Mouse (Mus musculus): Measurements from ENCODE around the gene Mfap2. TPM values are rescaled to one million over a fixed set of nuclear protein-coding genes. Genes with fewer than 3 reads are reported as not detected.

Gene Mfap2
- polyA plus RNA-seq, 1 experiment from 2014 or later: 286 TPM

DNA sequence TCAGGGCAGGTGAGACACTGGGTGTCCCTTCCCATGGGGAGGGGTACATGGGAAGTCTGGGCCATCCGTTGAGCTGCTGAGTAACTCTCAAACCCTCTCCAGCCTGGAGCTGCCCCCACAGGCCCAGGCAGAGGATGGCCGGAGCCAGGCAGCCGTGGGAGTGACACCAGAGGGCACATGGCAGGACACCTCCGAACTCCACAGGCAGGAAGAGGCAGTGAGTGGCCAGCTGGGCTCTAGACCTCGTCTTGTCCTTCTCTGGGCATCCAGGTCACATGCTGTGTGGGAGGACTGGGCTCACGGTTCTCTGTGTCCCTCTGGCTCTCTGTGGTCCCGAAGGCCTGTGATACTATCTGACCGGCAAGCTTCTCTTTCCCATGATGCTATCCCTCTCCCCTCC is 16.4 kb upstream of the Mfap2 start:
- Histone ChIP-seq H3K4me1 (replicated peaks; ENCODE audit: control insufficient read depth, insufficient read depth, low read length) (no peaks in the 10 kb centered on the region), H3K27ac (ENCODE audit: low read depth, low read length) (no peak overlapping the region), H3K27me3 (ENCODE audit: control insufficient read depth, insufficient read depth, low read length) (no peaks in the 10 kb centered on the region), H3K9me3 (ENCODE audit: control insufficient read depth, low read length) (no peaks in the 10 kb centered on the region), H3K4me2 (replicated peaks; ENCODE audit: low read depth, low read length) (no peak overlapping the region), H3K4me3 (ENCODE audit: low read depth, low read length) (no peak overlapping the region), H3K36me3 (ENCODE audit: control insufficient read depth, insufficient read depth, low read length) (peaks cover 13% of the 10 kb centered on the region), H3K9ac (ENCODE audit: low read depth, low read length) (no peak overlapping the region)
- DNase-seq (ENCODE audit: low spot score) (no peak), ATAC-seq (ENCODE audit: low FRiP score) (no peak)
- WGBS: 87% methylated on average over 8 of the region's 8 CpGs

DNA sequence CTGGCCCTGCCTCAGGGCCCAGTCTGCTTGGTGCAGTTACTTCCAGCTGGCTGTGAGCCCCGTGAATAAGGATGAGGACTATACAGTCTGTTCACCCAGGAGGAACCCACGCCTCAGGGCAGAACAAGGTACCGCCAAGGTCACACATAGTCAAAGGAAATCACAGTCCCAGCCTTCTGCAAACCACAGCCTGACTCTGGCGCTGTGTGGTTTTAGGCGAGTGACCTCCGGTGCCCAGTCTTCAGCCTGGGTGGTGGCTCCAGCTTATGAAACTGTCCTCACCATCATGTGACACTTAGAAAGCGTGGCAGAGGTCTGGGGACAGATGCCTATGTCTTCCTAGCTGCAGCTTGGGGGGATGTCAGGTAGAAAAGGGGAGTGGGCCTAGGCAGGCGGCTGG is 14.4 kb upstream of the Mfap2 start:
- H3K27me3 ChIP-seq (ENCODE audit: control insufficient read depth, insufficient read depth, low read length): no peaks in the 10 kb centered on the region
- H3K4me2 ChIP-seq (replicated peaks; ENCODE audit: low read depth, low read length): no peak overlapping the region
- no peak overlapping the region for H3K4me3 ChIP-seq (ENCODE audit: low read depth, low read length)
- no peak for ATAC-seq (ENCODE audit: low FRiP score)
- H3K36me3 ChIP-seq (ENCODE audit: control insufficient read depth, insufficient read depth, low read length): peaks cover 19% of the 10 kb centered on the region
- H3K4me1 ChIP-seq (replicated peaks; ENCODE audit: control insufficient read depth, insufficient read depth, low read length): no peaks in the 10 kb centered on the region
- H3K9ac ChIP-seq (ENCODE audit: low read depth, low read length): no peak overlapping the region
- WGBS: 94% methylated on average over 8 of the region's 8 CpGs
- no peak for DNase-seq (ENCODE audit: low spot score)
- no peaks in the 10 kb centered on the region for H3K9me3 ChIP-seq (ENCODE audit: control insufficient read depth, low read length)
- H3K27ac ChIP-seq (ENCODE audit: low read depth, low read length): no peak overlapping the region

DNA sequence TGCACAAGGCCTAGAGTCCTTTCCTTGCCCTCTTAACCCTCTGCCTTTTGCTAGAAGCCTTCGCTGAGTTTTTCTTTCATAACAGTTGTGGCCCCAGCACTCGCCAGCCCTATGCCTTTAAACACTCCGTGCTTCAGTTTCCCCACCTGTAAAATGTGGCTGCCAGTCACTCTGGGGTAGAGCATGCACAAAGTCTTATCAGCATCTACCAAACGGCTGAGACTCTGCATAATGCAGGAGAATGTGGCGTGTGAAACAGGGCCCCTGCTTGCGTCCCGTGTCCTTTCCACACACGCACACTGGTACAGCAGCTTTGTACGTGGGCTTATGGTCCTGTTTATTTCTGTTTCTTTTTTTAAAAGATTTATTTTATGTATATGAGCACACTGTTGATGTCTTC is 13.4 kb upstream of the Mfap2 start:
- Histone ChIP-seq H3K4me1 (replicated peaks; ENCODE audit: control insufficient read depth, insufficient read depth, low read length) (no peaks in the 10 kb centered on the region), H3K4me3 (ENCODE audit: low read depth, low read length) (no peak overlapping the region), H3K9me3 (ENCODE audit: control insufficient read depth, low read length) (no peaks in the 10 kb centered on the region), H3K36me3 (ENCODE audit: control insufficient read depth, insufficient read depth, low read length) (peaks cover 19% of the 10 kb centered on the region), H3K4me2 (replicated peaks; ENCODE audit: low read depth, low read length) (no peak overlapping the region), H3K27me3 (ENCODE audit: control insufficient read depth, insufficient read depth, low read length) (no peaks in the 10 kb centered on the region), H3K27ac (ENCODE audit: low read depth, low read length) (no peak overlapping the region), H3K9ac (ENCODE audit: low read depth, low read length) (no peak overlapping the region)
- 93% methylated on average over 9 of the region's 9 CpGs for WGBS
- ATAC-seq (ENCODE audit: low FRiP score) (no peak), DNase-seq (ENCODE audit: low spot score) (no peak)

DNA sequence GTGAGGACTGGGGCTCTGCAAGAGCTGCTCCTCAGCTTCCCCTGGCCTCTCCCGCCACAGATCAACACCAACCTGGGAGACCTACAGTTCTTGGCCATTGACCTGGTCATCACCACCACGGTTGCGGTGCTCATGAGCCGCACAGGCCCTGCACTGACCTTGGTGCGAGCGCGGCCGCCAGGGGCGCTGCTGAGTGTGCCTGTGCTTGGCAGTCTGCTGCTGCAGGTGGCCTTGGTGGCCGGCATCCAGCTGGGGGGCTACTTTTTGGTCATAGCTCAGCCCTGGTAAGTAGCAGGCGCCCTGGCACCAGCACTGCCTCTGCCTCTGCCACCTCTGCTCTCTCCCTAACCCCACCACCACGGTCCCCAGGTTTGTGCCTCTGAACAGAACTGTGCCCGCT is 4.2 kb upstream of the Mfap2 start:
- Histone ChIP-seq H3K36me3 (ENCODE audit: control insufficient read depth, insufficient read depth, low read length) (peaks cover 21% of the 10 kb centered on the region), H3K9me3 (ENCODE audit: control insufficient read depth, low read length) (no peaks in the 10 kb centered on the region), H3K4me1 (replicated peaks; ENCODE audit: control insufficient read depth, insufficient read depth, low read length) (no peaks in the 10 kb centered on the region), H3K27ac (ENCODE audit: low read depth, low read length) (no peak overlapping the region), H3K4me3 (ENCODE audit: low read depth, low read length) (no peak overlapping the region), H3K27me3 (ENCODE audit: control insufficient read depth, insufficient read depth, low read length) (no peaks in the 10 kb centered on the region), H3K4me2 (replicated peaks; ENCODE audit: low read depth, low read length) (no peak overlapping the region), H3K9ac (ENCODE audit: low read depth, low read length) (no peak overlapping the region)
- 82% methylated on average over 13 of the region's 13 CpGs for WGBS
- ATAC-seq (ENCODE audit: low FRiP score): no peak
- peak; percentile 32 for DNase-seq (ENCODE audit: low spot score)

DNA sequence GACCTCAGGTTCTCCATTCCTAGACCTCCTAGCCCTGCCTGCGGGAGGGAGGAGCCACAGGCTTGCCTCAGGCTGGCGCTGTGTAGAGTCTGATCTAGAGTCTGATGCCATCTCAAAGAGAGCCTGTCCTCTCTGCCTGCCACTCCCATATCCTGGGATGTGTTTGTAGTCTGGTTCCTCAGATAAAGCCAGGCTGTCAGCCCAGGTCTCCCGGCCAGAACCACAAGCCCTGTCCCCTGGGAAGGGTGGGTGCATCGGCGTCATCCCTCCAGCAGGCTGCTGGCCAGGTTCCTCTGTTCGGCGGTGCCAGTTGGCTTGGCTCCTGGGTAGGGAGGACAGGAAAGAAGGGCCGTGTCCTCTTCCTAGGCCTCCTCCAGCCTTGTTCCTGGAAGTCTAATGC is 2.2 kb upstream of the Mfap2 start:
- Histone ChIP-seq H3K4me1 (replicated peaks; ENCODE audit: control insufficient read depth, insufficient read depth, low read length) (peaks cover 3% of the 10 kb centered on the region; the same call in 1 of the 2 replicates), H3K4me3 (ENCODE audit: low read depth, low read length) (no peak overlapping the region), H3K4me2 (replicated peaks; ENCODE audit: low read depth, low read length) (no peak overlapping the region), H3K27ac (ENCODE audit: low read depth, low read length) (no peak overlapping the region), H3K9ac (ENCODE audit: low read depth, low read length) (no peak overlapping the region), H3K9me3 (ENCODE audit: control insufficient read depth, low read length) (no peaks in the 10 kb centered on the region), H3K36me3 (ENCODE audit: control insufficient read depth, insufficient read depth, low read length) (peaks cover 21% of the 10 kb centered on the region), H3K27me3 (ENCODE audit: control insufficient read depth, insufficient read depth, low read length) (no peaks in the 10 kb centered on the region)
- ATAC-seq (ENCODE audit: low FRiP score) (no peak), DNase-seq (ENCODE audit: low spot score) (no peak)
- 88% methylated on average over 8 of the region's 8 CpGs for WGBS

DNA sequence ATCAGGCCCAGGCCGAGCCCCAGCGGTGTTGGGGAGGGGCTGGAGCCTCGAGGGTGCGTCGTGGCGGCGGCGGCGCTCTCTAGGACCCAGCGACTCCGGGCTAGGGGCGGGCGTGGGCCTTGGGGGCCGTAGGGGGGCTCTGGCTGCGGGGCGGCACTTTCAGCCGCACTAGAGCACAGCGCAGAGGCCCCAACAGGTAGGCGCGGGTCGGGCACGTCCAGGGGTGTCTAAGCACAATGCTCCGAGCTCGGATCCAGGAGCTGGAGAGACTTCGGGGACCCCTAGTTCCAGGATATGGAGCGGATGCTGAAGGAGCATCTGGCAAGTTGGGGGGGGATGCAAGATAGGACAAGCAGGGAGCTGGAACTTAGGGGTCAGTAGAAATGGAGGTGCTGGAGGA is 308 bp downstream of the Mfap2 start:
- Histone ChIP-seq H3K27ac (ENCODE audit: low read depth, low read length) (peak overlapping the region; percentile 75), H3K9ac (ENCODE audit: low read depth, low read length) (peak overlapping the region; percentile 85), H3K36me3 (ENCODE audit: control insufficient read depth, insufficient read depth, low read length) (peaks cover 27% of the 10 kb centered on the region), H3K4me1 (replicated peaks; ENCODE audit: control insufficient read depth, insufficient read depth, low read length) (peaks cover 3% of the 10 kb centered on the region; the same call in 1 of the 2 replicates), H3K4me3 (ENCODE audit: low read depth, low read length) (peak overlapping the region; percentile 74), H3K27me3 (ENCODE audit: control insufficient read depth, insufficient read depth, low read length) (no peaks in the 10 kb centered on the region), H3K4me2 (replicated peaks; ENCODE audit: low read depth, low read length) (peak overlapping the region; percentile 43), H3K9me3 (ENCODE audit: control insufficient read depth, low read length) (no peaks in the 10 kb centered on the region)
- WGBS: 3% methylated on average over 24 of the region's 26 CpGs
- DNase-seq (ENCODE audit: low spot score) (peak; percentile 84), ATAC-seq (ENCODE audit: low FRiP score) (peak; percentile 80)

DNA sequence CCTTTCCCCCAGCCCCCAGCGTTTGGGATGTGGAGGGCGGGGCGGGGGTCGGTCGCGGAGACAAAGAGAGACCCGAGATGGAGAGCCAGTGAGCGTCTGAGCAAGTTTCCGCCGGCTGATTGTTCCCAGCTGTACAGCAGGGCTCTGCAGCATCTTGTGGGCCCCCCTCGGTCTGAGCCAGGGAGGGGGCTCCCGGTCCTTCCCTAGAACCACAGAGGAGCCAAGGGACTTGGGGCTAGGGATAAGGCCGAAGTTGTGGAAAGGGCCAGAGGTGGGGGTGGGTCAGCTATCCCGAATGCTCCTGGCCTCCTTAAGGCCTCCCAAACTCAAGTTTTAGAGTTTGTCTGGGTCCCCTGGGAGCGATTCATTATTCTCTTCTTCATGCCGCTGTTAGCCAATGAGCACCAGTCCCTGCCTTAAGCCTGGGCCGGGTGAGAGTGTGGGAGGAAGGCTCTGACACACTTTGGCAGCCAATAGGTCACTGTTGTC is 767 bp downstream of the Mfap2 start:
- DNase-seq (ENCODE audit: low spot score) (peak; percentile 70), ATAC-seq (ENCODE audit: low FRiP score) (peak; percentile 63)
- Histone ChIP-seq H3K4me2 (replicated peaks; ENCODE audit: low read depth, low read length) (peak overlapping the region; percentile 43), H3K36me3 (ENCODE audit: control insufficient read depth, insufficient read depth, low read length) (peaks cover 27% of the 10 kb centered on the region), H3K9me3 (ENCODE audit: control insufficient read depth, low read length) (no peaks in the 10 kb centered on the region), H3K4me1 (replicated peaks; ENCODE audit: control insufficient read depth, insufficient read depth, low read length) (peaks cover 3% of the 10 kb centered on the region; the same call in 1 of the 2 replicates), H3K4me3 (ENCODE audit: low read depth, low read length) (peak overlapping the region; percentile 74), H3K9ac (ENCODE audit: low read depth, low read length) (peak overlapping the region; percentile 85), H3K27ac (ENCODE audit: low read depth, low read length) (peak overlapping the region; percentile 75), H3K27me3 (ENCODE audit: control insufficient read depth, insufficient read depth, low read length) (no peaks in the 10 kb centered on the region)
- WGBS: under 1% methylated on average over 17 of the region's 17 CpGs

DNA sequence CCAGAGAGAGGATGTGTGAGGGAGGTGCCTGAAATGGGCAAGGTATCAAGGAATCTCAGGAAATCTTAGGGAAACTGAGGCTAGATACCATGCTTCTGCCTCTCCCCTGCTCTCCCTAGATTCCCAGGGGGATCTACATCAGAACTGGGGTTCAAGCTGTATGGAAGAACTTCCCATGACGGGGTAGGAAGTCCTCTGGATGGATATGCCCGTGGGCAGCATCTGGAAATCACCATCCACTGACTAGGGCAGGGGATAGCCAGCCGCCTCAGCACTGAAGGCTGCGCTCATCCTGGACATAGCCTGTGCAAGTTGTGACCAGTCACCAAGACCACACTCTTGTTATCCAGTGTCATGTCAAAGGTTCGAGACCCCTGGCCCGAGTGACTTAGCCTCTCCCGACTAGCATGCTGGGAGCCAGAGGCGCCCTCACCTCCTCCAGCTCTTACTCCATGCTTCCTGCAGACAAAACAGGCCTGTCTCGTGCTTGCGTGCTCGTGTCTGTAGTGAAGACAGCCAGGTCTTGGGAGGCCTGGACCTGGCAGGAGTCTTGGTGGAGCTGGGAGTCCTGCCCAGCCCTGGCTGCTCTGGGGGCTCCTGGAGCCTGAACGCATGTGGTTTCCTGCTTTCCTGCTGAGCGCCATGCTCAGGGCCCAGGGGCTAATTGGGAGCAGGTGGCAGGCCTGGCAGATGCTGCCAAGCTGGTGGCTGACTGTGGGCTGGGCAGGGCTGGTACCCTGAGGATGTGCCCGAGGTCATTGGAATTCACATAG is 1.5 kb downstream of the Mfap2 start:
- Histone ChIP-seq H3K27me3 (ENCODE audit: control insufficient read depth, insufficient read depth, low read length) (no peaks in the 10 kb centered on the region), H3K9me3 (ENCODE audit: control insufficient read depth, low read length) (no peaks in the 10 kb centered on the region), H3K36me3 (ENCODE audit: control insufficient read depth, insufficient read depth, low read length) (peaks cover 22% of the 10 kb centered on the region), H3K4me2 (replicated peaks; ENCODE audit: low read depth, low read length) (peak overlapping the region; percentile 43), H3K4me1 (replicated peaks; ENCODE audit: control insufficient read depth, insufficient read depth, low read length) (peaks cover 3% of the 10 kb centered on the region; the same call in 1 of the 2 replicates), H3K4me3 (ENCODE audit: low read depth, low read length) (peak overlapping the region; percentile 74), H3K27ac (ENCODE audit: low read depth, low read length) (peak overlapping the region; percentile 75; the same call in 1 of the 2 replicates), H3K9ac (ENCODE audit: low read depth, low read length) (peak overlapping the region; percentile 85)
- ATAC-seq (ENCODE audit: low FRiP score): peak; percentile 6; the same call in 1 of the 2 replicates
- peak; percentile 36 for DNase-seq (ENCODE audit: low spot score)
- 45% methylated on average over 14 of the region's 14 CpGs for WGBS

DNA sequence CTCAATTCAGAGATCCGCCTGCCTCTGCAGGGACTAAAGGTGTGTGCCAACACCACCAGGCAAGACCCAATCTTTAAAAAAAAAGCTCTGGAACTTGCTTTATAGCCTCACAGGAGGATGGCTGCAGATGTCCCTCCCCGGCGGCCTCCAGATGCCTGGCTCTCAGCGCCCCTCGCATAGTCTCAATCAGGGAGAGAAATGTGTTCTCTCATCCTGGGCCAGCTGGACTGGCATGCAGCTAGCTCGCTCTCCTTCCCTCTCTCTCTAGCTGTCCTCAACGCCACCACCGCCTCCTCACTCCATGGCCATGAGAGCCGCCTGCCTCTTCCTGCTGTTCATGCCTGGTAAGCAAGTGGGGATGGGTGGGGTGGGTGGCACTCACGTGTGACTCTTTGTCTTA is 2.3 kb downstream of the Mfap2 start:
- no peak overlapping the region; the same call in 1 of the 2 replicates for H3K27ac ChIP-seq (ENCODE audit: low read depth, low read length)
- no peaks in the 10 kb centered on the region for H3K9me3 ChIP-seq (ENCODE audit: control insufficient read depth, low read length)
- H3K27me3 ChIP-seq (ENCODE audit: control insufficient read depth, insufficient read depth, low read length): no peaks in the 10 kb centered on the region
- no peak for ATAC-seq (ENCODE audit: low FRiP score)
- no peak overlapping the region for H3K9ac ChIP-seq (ENCODE audit: low read depth, low read length)
- peaks cover 21% of the 10 kb centered on the region for H3K36me3 ChIP-seq (ENCODE audit: control insufficient read depth, insufficient read depth, low read length)
- H3K4me2 ChIP-seq (replicated peaks; ENCODE audit: low read depth, low read length): no peak overlapping the region; the same call in 1 of the 2 replicates
- no peak overlapping the region for H3K4me3 ChIP-seq (ENCODE audit: low read depth, low read length)
- peaks cover 3% of the 10 kb centered on the region; the same call in 1 of the 2 replicates for H3K4me1 ChIP-seq (replicated peaks; ENCODE audit: control insufficient read depth, insufficient read depth, low read length)
- 90% methylated on average over 10 of the region's 10 CpGs for WGBS
- DNase-seq (ENCODE audit: low spot score): no peak
